Mouse (Mus musculus): ENCODE data around the gene Kif14. TPM values are rescaled to one million over a fixed set of nuclear protein-coding genes. Genes with fewer than 3 reads are reported as not detected.

The Kif14 gene
- polyA plus RNA-seq, 1 experiment from 2014 or later = 4.5 TPM

- Histone ChIP-seq H3K36me3 (ENCODE audit: control insufficient read depth, insufficient read depth, low read length) (no peaks in the 10 kb centered on the region), H3K4me2 (ENCODE audit: low read length) (no peak overlapping the region), H3K27ac (replicated peaks in 1 of 2; ENCODE audit: control insufficient read depth in 1 of 2, insufficient read depth in 1 of 2, low read depth in 2 of 2, low read length in 2 of 2) (no peak overlapping the region), H3K27me3 (ENCODE audit: control insufficient read depth, insufficient read depth, low read length) (no peaks in the 10 kb centered on the region), H3K9me3 (ENCODE audit: control insufficient read depth, low read length) (no peaks in the 10 kb centered on the region), H3K4me1 (ENCODE audit: control insufficient read depth in 2 of 2, insufficient read depth in 2 of 2, low read length in 2 of 2) (peaks cover 14 to 27% of the 10 kb centered on the region in 2 experiments), H3K4me3 (ENCODE audit: control insufficient read depth in 1 of 2, insufficient read depth in 1 of 2, low read depth in 1 of 2, low read length in 2 of 2) (no peak overlapping the region), H3K9ac (ENCODE audit: low read length) (no peak overlapping the region)
- 91% methylated on average over 5 of the region's 5 CpGs for WGBS
- no peak for ATAC-seq (ENCODE audit: insufficient number of reproducible peaks, insufficient read depth, low FRiP score, low read depth)
Observed at GRCm38 (mm10) chr1:136566386-136566785, 100.2 kb downstream of the Kif14 start.

- Histone ChIP-seq H3K27me3 (ENCODE audit: control insufficient read depth, insufficient read depth, low read length) (no peaks in the 10 kb centered on the region), H3K9me3 (ENCODE audit: control insufficient read depth, low read length) (no peaks in the 10 kb centered on the region), H3K4me2 (ENCODE audit: low read length) (no peak overlapping the region), H3K36me3 (ENCODE audit: control insufficient read depth, insufficient read depth, low read length) (no peaks in the 10 kb centered on the region), H3K4me1 (ENCODE audit: control insufficient read depth in 2 of 2, insufficient read depth in 2 of 2, low read length in 2 of 2) (peaks cover 9 to 16% of the 10 kb centered on the region in 2 experiments), H3K4me3 (ENCODE audit: control insufficient read depth in 1 of 2, insufficient read depth in 1 of 2, low read depth in 1 of 2, low read length in 2 of 2) (no peak overlapping the region), H3K9ac (ENCODE audit: low read length) (no peak overlapping the region), H3K27ac (replicated peaks in 1 of 2; ENCODE audit: control insufficient read depth in 1 of 2, insufficient read depth in 1 of 2, low read depth in 2 of 2, low read length in 2 of 2) (no peak overlapping the region)
- ATAC-seq (ENCODE audit: insufficient number of reproducible peaks, insufficient read depth, low FRiP score, low read depth) = no peak
- WGBS = 81% methylated on average over 4 of the region's 4 CpGs
Observed at GRCm38 (mm10) chr1:136567641-136568040, 101.5 kb downstream of the Kif14 start.

- no peak for ATAC-seq (ENCODE audit: insufficient number of reproducible peaks, insufficient read depth, low FRiP score, low read depth)
- peaks cover 5 to 7% of the 10 kb centered on the region in 2 experiments; a peak in 3 of 4 replicates for H3K4me1 ChIP-seq (ENCODE audit: control insufficient read depth in 2 of 2, insufficient read depth in 2 of 2, low read length in 2 of 2)
- no peaks in the 10 kb centered on the region for H3K9me3 ChIP-seq (ENCODE audit: control insufficient read depth, low read length)
- WGBS = 94% methylated on average over 11 of the region's 11 CpGs
- H3K9ac ChIP-seq (ENCODE audit: low read length) = no peak overlapping the region
- H3K27ac ChIP-seq (replicated peaks in 1 of 2; ENCODE audit: control insufficient read depth in 1 of 2, insufficient read depth in 1 of 2, low read depth in 2 of 2, low read length in 2 of 2) = no peak overlapping the region
- no peak overlapping the region for H3K4me2 ChIP-seq (ENCODE audit: low read length)
- no peak overlapping the region for H3K4me3 ChIP-seq (ENCODE audit: control insufficient read depth in 1 of 2, insufficient read depth in 1 of 2, low read depth in 1 of 2, low read length in 2 of 2)
- H3K27me3 ChIP-seq (ENCODE audit: control insufficient read depth, insufficient read depth, low read length) = no peaks in the 10 kb centered on the region
- no peaks in the 10 kb centered on the region for H3K36me3 ChIP-seq (ENCODE audit: control insufficient read depth, insufficient read depth, low read length)
Observed at GRCm38 (mm10) chr1:136568738-136569194, 102.6 kb downstream of the Kif14 start.

- H3K4me1 ChIP-seq (ENCODE audit: control insufficient read depth in 2 of 2, insufficient read depth in 2 of 2, low read length in 2 of 2) = peaks cover 5 to 7% of the 10 kb centered on the region in 2 experiments; a peak in 3 of 4 replicates
- H3K4me3 ChIP-seq (ENCODE audit: control insufficient read depth in 1 of 2, insufficient read depth in 1 of 2, low read depth in 1 of 2, low read length in 2 of 2) = no peak overlapping the region
- 86% methylated on average over 8 of the region's 8 CpGs for WGBS
Observed at GRCm38 (mm10) chr1:136569206-136569605, 103.1 kb downstream of the Kif14 start.

GRCm38 (mm10) chr1:136569626-136570297, 103.6 kb downstream of the Kif14 start:
- H3K4me2 ChIP-seq (ENCODE audit: low read length) = peak overlapping the region; percentile 62
- H3K9ac ChIP-seq (ENCODE audit: low read length) = no peak overlapping the region; the same call in 1 of the 2 replicates
- H3K9me3 ChIP-seq (ENCODE audit: control insufficient read depth, low read length) = no peaks in the 10 kb centered on the region
- WGBS = 36% methylated on average over 20 of the region's 20 CpGs
- ATAC-seq (ENCODE audit: insufficient number of reproducible peaks, insufficient read depth, low FRiP score, low read depth) = no peak
- peak overlapping the region in 1 of 2 experiments; percentile 32; a peak in 2 of 4 replicates for H3K4me3 ChIP-seq (ENCODE audit: control insufficient read depth in 1 of 2, insufficient read depth in 1 of 2, low read depth in 1 of 2, low read length in 2 of 2)
- H3K27me3 ChIP-seq (ENCODE audit: control insufficient read depth, insufficient read depth, low read length) = no peaks in the 10 kb centered on the region
- H3K36me3 ChIP-seq (ENCODE audit: control insufficient read depth, insufficient read depth, low read length) = no peaks in the 10 kb centered on the region
- H3K27ac ChIP-seq (replicated peaks in 1 of 2; ENCODE audit: control insufficient read depth in 1 of 2, insufficient read depth in 1 of 2, low read depth in 2 of 2, low read length in 2 of 2) = no peak overlapping the region
- peaks cover 5 to 7% of the 10 kb centered on the region in 2 experiments; a peak in 3 of 4 replicates for H3K4me1 ChIP-seq (ENCODE audit: control insufficient read depth in 2 of 2, insufficient read depth in 2 of 2, low read length in 2 of 2)

More at GRCm38 (mm10) chr1:136569206-136569605, 103.1 kb downstream of the Kif14 start:
- Histone ChIP-seq H3K4me2 (ENCODE audit: low read length) (no peak overlapping the region), H3K36me3 (ENCODE audit: control insufficient read depth, insufficient read depth, low read length) (no peaks in the 10 kb centered on the region), H3K27ac (replicated peaks in 1 of 2; ENCODE audit: control insufficient read depth in 1 of 2, insufficient read depth in 1 of 2, low read depth in 2 of 2, low read length in 2 of 2) (no peak overlapping the region), H3K9me3 (ENCODE audit: control insufficient read depth, low read length) (no peaks in the 10 kb centered on the region), H3K9ac (ENCODE audit: low read length) (no peak overlapping the region), H3K27me3 (ENCODE audit: control insufficient read depth, insufficient read depth, low read length) (no peaks in the 10 kb centered on the region)
- ATAC-seq (ENCODE audit: insufficient number of reproducible peaks, insufficient read depth, low FRiP score, low read depth) = no peak

- peak overlapping the region; percentile 44 for H3K9ac ChIP-seq (ENCODE audit: low read length)
- H3K4me3 ChIP-seq (ENCODE audit: control insufficient read depth in 1 of 2, insufficient read depth in 1 of 2, low read depth in 1 of 2, low read length in 2 of 2) = peak overlapping the region; percentile 17 to 32; a peak in 3 of 4 replicates
- peaks cover 5 to 7% of the 10 kb centered on the region in 2 experiments; a peak in 3 of 4 replicates for H3K4me1 ChIP-seq (ENCODE audit: control insufficient read depth in 2 of 2, insufficient read depth in 2 of 2, low read length in 2 of 2)
- ATAC-seq (ENCODE audit: insufficient number of reproducible peaks, insufficient read depth, low FRiP score, low read depth) = no peak
- no peaks in the 10 kb centered on the region for H3K9me3 ChIP-seq (ENCODE audit: control insufficient read depth, low read length)
- H3K27ac ChIP-seq (replicated peaks in 1 of 2; ENCODE audit: control insufficient read depth in 1 of 2, insufficient read depth in 1 of 2, low read depth in 2 of 2, low read length in 2 of 2) = no peak overlapping the region
- H3K27me3 ChIP-seq (ENCODE audit: control insufficient read depth, insufficient read depth, low read length) = no peaks in the 10 kb centered on the region
- 7% methylated on average over 13 of the region's 13 CpGs for WGBS
- peak overlapping the region; percentile 62 for H3K4me2 ChIP-seq (ENCODE audit: low read length)
- H3K36me3 ChIP-seq (ENCODE audit: control insufficient read depth, insufficient read depth, low read length) = no peaks in the 10 kb centered on the region
Observed at GRCm38 (mm10) chr1:136570298-136570653, 104.1 kb downstream of the Kif14 start.

GRCm38 (mm10) chr1:136570976-136571375, 104.8 kb downstream of the Kif14 start:
- Histone ChIP-seq H3K4me3 (ENCODE audit: control insufficient read depth in 1 of 2, insufficient read depth in 1 of 2, low read depth in 1 of 2, low read length in 2 of 2) (no peak overlapping the region), H3K9me3 (ENCODE audit: control insufficient read depth, low read length) (no peaks in the 10 kb centered on the region), H3K36me3 (ENCODE audit: control insufficient read depth, insufficient read depth, low read length) (no peaks in the 10 kb centered on the region), H3K27me3 (ENCODE audit: control insufficient read depth, insufficient read depth, low read length) (no peaks in the 10 kb centered on the region), H3K4me2 (ENCODE audit: low read length) (no peak overlapping the region), H3K27ac (replicated peaks in 1 of 2; ENCODE audit: control insufficient read depth in 1 of 2, insufficient read depth in 1 of 2, low read depth in 2 of 2, low read length in 2 of 2) (no peak overlapping the region), H3K9ac (ENCODE audit: low read length) (no peak overlapping the region), H3K4me1 (ENCODE audit: control insufficient read depth in 2 of 2, insufficient read depth in 2 of 2, low read length in 2 of 2) (peaks cover 5 to 7% of the 10 kb centered on the region in 2 experiments; a peak in 3 of 4 replicates)
- ATAC-seq (ENCODE audit: insufficient number of reproducible peaks, insufficient read depth, low FRiP score, low read depth) = no peak
- WGBS = 87% methylated on average over 9 of the region's 9 CpGs
